Mouse (Mus musculus) adrenal gland, postnatal 25 days (tissue): ENCODE results near the gene Sh2d3c. TPM values are rescaled to one million over a fixed set of nuclear protein-coding genes. Genes with fewer than 3 reads are reported as not detected.

Source experiments
- DNase-seq: peaks from one replicate; pipeline ENCODE4 v3.0.0; 2021; ENCODE audit warnings: mixed read lengths
- total RNA-seq: library from RNA; stranded (reverse); gene quantifications from 2 replicates; pipeline ENCODE4 v1.2.3, GENCODE M21; 2021

The Sh2d3c gene
- total RNA-seq, 1 experiment from 2014 or later, result 23.7 TPM

DNA sequence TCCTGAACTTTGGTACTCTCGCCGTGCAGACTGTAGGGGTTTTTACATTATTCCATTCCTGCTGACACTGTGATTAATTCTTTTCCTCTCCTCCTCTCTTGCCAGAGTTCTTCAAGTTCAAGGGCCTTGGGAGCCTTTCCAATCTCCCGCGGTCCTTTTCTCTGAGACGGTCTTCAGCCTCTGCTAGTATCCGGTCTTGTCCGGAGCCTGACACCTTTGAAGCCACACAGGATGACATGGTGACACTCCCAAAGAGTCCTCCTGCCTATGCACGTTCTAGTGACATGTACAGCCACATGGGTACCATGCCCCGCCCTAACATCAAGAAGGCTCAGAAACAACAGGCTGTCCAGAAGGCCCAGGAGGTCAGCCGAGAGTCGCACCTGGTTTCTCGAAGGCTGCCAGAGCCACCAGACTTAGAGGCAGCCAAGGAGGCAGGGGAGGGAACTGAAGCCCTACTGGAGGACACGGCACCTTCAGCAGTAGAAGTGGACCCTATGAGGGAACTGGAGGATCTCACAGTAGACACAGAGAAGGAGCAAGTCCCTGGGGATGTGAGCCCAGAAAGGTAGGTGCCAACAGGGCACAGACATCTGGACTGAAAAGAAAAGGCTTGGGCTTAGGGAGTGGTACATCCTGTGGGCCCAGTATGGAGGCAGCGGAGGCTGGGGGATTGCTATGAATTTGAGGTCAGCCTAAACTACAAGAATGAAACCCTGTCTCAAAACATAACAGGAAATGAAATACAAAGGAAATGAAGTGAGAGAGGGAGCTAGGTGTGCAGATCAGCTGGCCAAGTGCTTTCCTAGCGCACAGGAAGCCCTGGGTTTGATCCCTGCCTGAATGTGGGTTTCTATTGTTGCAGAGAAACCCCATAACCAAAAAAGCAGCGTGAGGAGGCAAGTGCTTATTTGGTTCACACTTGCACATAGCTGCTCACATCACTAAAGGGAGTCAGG is 4.3 kb downstream of the Sh2d3c start:
- DNase-seq, result no peak

DNA sequence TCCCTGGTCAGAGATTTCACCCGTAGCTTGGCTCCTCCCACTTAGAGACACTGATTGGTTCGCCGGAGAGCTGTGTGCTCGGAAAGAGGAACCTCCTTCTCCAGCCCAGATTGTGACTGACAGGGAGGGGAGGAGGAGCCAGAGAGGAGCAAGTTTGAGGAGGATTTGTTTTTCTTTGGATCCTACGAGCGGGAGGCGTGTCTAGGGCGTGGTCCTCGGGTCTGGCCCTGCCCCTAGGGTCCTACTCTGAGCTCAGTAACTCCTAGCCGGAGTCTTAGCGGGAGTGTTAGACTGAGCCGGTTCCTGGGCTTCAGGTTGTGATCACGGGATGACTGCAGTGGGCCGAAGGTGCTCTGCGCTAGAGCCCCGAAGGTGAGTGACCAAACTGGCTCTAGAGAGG is 6.6 kb downstream of the Sh2d3c start:
- peak; percentile 85 for DNase-seq

DNA sequence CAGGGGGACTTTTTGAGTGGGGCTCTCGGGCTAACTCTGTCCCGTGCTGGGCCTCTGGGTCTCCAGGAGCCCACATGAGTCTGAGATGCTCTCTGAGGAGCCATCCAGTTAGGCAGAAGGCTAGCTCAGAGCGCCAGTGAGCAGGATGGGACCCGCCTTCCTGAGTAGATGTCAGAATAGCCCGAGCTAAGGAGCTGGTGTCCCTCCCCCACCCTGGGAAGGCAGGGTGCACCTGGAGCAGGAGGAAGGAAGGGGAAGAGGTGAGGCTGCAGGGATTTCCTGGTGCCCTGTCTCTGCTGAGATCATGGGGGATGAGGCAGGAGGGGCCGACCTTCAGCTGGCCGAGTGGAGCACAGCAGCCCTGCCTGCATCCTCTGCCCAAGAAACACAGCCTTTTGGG is 7.6 kb downstream of the Sh2d3c start:
- peak; percentile 51 for DNase-seq

DNA sequence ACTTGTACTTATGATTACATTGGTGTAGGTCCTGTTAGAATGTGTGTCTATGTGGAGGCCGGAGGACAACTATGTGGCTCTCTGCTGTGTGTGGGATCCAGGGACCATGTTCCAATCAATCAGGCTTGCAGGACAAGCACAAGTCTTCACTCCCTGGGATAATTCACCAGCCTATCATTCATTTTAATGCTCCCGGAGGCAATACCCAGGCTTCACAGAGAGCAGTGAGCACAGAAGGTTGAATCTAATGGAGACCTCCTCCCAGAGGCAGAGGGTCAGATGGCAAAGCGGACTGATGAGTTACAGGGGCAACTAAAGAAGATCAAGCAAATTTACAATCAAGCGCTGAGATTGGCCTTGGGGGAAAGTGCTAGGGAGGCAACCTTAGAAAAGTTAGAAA is 8.7 kb downstream of the Sh2d3c start:
- DNase-seq, result no peak

DNA sequence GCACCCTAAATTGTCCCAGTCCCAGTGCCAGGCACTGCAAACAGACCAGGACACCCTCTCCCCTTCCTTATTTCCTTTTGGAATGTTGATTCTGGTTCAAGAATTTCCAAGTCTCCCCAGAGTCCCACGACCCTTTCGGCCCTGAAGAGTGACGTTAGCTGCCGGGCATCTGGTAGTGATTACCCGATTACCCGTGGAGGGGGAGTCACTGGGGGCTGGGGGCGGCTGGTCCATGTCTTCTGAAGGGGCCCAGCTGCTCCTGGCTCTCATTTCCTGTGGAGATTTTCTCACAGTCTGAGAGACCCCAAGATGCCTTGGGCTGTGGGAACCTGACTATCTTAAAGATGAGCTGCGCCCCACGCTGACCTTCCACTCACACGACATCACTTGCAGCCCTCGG is 10.0 kb downstream of the Sh2d3c start:
- no peak for DNase-seq

DNA sequence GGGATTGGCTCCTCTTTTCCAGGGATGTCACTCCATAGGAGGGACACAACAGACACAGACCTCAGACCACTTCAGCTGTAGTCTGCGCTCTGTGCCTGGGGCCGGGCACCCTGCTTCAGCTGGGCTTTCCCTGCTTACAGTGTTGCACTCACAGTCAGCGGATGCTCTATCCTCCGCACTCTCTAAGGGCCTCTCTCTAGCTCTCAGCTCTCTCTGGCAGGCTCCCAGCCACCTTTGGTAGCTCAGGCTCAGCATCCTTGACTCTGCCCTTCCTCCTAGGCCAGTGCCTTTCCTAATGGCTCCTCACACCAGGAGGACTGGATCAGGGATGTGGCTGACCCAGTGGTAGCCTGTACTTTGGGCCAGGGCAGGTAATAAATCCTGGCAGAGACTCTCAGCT is 11.1 kb downstream of the Sh2d3c start:
- no peak for DNase-seq

DNA sequence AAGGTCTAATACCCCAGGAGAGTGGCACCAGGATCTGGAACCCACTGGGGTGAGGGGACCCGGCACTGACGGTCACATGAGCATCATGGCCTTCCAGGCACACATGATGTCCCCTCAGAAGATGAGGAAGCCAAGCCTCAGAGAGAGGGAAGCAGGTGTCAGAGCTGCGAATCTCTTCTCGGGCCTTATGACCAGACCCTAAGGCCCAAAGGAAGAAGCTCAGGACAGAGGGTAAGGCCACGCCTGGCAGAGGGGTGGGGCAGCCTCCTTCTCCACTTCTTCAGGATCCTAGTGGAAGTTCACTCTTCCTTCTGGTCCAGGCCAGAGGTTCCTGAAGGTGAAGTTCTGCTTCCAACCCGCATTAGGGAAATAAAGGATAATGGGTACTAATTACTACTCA is 11.8 kb downstream of the Sh2d3c start:
- DNase-seq, result no peak

DNA sequence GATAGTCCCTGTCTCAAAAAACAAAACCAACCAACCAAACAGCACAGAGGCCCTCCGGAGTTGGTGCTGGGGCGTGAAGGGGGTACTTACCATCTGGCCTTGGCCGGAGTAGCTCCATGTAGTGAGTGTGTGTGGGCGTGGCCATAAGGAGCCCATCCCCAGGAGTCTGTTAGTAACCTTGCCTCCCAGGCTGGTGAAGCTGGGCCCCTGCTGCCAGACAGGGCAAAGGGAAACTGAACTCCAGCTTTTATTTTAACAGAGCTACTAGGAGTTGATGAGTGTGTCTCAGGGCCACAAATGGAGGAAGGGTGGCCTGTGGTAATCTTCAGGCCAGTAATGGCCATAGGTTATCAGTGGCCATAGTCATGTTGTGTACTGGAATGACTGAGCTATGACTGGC is 13.6 kb downstream of the Sh2d3c start:
- no peak for DNase-seq

DNA sequence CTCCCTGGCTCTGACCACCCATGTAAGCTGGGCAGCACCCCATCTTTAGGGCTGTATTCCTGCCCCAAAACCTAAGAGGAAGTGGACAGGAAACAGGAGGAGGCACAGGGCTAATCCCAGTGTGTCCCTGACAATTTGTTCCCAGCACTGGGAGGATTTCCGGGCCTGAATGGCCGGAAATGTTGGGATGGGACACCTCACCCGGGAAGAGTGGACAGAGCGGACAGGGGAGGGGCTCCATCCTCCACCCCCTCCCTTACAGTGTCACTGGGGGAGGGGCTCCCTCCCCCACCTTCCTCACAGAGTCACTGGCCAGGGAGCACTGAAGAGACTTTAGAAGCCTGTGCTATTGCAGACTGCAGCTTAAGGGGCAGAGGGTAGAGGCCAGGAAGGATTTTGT is 14.1 kb downstream of the Sh2d3c start:
- DNase-seq, result peak; percentile 38

DNA sequence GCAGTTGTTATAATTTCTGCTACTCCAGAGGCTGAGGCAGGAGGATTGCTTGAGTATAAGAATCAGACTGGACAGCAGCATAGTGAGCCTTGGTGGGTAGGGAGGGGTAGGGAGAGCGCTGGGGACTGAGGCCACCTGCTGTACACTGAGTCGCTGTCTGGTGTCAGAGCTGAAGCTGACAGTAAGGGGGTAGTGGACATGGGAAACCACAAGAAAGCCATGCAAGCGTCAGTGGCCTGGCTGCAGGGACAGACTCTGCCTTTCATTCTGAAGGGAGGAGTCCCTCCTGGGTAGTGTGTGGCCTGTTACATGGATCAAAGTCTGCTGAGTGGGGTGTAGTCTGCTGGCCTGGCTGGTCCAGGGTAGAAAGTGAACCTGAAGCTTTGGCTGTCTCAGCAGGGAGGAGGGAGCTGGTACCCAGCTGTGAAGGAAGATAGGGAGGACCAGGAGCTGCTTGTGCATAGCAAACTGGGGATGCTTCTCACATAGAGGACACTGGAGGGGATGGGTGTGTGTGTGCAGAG is 15.5 kb downstream of the Sh2d3c start:
- no peak for DNase-seq

DNA sequence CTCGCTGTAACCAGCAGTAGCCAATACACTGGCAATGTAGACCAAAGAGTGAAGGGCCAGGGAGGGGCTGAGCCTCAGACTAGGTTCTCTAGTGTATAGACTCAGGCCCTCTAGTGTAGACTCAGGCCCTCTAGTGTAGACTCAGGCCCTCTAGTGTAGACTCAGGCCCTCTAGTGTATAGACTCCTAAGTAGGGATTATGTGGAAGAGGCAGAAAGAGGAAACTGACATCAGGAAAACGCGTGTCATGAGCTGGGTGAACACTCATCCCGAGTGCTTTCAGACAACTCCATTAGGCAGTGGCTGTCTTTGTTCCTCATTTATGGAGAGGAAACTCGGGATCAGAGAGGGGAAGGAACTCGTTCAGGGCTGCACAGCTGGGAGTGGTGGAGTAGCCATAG is 16.2 kb downstream of the Sh2d3c start:
- no peak for DNase-seq

DNA sequence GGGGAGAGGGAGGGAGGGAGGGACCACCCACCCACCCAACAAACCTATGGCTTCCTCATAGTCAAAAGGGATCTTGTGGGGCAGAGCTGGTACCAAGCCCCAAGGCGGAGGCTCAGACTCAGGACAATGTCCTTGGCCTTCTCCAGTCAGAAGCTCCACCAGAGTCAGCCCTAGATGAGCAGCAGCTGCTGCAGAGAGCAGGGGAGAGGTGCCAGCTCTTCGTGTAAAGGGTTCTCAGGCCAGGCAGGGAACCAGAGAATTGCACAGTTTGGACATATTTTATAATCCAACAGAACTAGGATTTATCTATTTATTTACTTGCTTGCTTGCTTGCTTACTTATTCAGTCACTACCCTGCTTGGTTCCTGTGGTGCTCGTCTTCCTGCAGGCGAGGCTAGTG is 18.5 kb downstream of the Sh2d3c start:
- peak; percentile 34 for DNase-seq

DNA sequence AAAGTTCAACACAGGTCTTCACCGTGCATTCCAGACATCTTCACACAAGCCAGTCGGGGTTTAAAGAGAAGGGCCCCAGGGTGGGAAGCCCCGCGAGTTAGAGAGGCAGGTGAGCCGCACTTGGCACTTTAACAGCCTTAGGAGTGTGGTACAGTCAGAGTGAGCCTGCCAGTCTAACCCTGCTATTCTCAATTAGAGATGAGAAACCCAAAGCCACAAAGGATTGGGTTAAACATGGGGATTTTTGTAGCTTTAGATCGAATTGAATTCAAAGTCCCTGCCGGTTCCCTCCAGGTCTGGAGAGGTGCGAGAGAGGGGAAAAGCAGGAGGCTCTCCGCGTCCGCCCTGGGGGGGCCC is 20.0 kb downstream of the Sh2d3c start, which contains the start of gene 6330409D20Rik:
6330409D20Rik (minus strand) TSS at position 101 of the 357 bp plus-strand sequence.
- DNase-seq, result no peak

DNA sequence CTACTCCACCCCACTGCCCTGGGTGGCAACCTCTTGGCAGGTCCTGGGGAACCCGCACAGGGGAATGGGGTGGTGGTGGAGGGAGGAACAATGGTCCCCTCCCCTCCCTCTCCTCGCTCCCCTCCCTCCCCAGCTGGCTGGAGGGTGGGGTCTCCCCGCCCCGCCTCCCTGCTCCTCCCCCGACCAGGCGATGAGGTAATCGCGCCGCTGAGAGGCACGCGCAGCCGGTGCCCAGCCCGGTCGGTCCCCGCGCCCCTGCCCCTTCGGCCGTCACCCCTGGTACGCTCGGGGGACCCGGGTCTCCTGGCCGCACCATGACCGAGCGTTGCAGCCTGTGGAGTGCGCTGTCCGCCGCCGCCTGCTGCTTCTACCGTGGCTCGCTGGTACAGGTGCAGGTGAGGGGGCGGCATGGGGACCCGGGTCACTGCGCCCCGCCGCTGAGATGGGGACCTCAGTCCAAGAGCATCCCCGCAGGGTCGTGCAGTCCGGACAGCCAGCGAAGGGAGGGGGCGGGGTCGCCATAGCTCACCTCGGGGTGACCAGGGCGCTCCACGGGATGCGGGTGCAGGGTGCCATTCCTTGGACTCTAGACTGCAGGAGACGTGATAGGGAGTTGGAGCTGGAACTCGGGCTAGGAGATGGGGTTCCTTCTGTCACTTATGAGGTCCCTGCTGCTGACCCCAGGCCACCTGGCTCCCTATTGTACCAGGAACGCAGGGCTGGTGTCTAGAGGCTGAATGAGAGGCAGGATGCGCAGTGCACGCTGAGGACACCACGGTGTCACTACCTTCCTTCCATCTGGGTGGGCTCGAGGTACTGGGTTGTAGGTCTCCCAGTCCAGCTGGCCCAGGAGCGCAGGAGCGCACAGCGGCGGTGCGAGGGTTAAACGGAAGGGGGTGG is 20.7 kb downstream of the Sh2d3c start:
- peak; percentile 56 for DNase-seq

DNA sequence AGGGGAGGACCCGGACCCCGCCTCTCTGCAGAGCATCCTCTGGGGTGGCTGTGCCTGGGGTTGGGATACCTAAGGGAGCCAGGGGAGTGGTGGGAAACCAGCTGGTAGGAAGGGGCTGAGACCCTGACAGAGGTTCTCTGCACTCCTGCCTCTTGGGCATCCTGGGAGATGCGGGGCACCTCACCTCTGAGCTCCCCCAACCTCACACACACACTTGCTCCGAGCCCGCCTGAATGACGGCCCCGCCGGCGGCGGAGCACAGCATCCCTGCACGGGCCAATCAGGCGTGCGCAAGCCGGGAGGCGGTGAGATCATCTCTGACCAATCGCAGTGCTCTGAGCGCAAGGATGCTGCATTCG is 21.3 kb downstream of the Sh2d3c start:
- no peak for DNase-seq

DNA sequence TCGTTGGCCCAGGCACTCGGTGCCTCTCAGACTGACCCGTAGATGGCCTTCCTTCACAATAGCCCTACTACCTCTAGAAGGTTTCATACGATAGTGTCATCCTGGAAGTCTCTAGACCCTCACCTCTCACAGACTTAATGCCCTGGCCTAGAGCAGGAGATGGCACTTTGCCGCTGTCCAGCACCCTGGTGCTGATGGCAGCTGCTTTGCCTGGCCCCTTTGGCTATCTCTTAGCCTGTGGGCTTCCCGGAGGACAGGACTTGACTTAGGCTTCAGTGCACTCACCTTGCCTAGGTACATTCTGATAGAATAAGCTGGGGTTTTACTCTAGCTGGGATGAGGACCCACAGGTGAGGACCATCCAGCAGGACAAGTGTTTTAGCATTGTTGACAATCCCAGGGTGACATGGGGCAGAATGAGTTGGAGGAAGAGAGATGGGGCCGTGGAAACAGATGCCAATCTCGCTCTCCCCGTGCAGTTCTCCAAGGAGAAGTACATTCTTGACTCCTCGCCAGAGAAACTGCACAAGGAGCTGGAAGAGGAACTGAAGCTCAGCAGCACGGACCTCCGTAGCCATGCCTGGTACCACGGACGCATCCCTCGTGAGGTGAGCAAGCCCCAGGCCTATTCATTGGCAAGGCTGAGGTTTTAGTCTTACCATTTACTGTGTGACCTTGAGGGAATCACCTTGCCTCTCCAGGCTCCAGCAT is 23.6 kb downstream of the Sh2d3c start:
- DNase-seq, result no peak

DNA sequence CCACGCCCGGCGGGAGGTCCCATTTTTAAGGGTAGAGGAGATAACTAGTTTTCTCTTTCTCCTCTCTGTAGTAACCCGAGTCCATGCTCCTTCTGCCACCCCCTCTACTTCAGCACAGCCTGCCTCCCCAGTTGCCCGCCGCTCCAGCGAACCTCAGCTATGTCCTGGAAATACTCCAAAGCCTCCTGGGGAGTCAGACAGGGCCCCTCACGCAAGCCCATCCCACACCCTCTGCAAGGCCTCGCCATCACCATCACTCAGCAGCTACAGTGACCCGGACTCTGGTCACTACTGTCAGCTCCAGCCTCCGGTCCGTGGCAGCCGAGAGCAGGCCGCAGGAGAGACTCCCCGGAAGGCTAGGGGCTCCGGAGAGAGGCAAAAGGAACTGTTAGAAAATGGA is 28.2 kb downstream of the Sh2d3c start:
- DNase-seq, result no peak

DNA sequence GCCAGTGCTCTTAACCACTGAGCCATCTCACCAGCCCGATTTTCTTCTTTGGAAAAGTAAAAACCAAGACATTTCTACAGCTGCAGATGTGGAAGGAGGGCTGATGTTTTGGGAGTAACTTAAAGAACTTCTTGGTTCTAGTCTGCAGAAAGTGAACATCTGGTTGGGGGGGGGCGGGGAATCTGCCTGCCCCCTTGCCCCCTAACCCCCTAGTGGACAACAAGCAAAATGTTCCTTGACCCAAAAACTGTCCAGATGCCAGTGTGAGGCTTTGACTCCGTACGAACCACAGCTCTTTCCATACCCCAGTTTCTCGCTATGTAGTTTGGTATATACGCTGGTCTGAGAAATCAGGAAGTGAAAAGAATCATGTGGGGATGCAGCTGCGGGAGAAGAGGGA is 29.3 kb downstream of the Sh2d3c start:
- no peak for DNase-seq

DNA sequence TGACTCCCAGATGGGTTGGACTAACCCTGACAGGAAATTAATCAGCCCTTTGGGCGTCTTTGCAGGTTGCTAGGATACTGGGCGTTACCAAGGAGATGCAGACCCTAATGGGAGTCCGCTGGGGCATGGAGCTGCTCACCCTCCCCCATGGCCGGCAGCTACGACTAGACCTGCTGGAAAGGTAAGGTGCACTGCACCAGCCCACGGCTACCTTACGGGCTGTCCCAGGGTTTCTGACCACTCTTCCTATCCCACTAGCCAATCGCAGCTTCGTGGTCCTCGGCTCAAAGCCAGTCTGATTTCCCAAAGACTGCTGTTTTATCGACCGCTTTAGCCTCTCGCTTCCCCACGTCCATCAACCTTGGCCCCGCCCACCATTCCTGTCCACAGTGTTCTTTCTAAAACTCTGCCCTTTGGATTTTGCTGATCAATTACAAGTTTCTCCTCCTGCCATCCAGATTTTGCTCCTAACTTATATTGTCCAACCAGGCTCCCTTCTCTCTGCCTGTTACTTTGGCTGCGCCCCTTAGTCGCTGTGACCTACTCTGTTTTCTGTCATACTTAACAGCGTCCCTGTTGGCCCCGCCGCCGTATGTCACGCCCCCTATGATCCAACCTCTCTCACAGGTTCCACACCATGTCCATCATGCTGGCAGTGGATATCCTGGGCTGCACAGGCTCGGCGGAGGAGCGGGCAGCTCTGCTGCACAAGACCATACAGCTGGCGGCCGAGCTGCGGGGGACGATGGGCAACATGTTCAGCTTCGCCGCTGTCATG is 30.2 kb downstream of the Sh2d3c start:
- DNase-seq, result peak; percentile 76

DNA sequence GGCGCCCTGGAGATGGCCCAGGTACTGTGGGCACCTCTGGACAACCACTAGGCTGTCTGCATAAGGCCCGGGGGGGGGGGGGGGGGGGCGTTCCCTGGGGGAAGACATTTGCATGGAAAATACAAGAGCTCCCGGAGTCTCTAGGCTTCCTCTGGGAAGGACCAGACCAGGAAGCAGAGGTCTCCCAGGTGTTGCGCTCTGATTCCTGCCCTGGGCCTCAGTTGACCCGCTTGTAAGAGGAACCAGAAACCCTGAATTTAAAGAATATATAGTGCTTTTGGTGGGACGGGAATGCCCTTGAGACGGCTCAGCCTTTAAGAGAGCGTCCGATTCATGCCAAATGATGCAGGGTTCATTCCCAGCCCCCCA is 30.8 kb downstream of the Sh2d3c start:
- no peak for DNase-seq

DNA sequence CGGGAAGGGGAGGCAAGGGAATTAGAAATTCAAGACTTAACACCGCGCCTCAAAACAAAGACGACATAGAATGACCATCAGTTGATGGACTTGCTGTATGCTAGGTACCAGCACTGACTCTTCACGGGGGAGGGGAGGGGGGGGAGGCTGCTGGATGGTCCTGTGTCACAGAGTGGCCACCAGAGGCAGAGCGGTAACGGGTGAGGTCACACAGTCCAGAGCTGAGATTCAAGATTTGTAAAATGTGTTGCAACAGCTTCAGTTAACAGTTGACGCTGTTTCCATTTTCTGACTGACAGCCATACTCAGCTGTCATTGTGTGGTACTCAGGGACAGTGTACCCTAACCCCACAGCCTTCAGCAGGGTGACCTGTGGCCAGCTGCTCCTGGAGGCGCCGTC is 31.3 kb downstream of the Sh2d3c start:
- no peak for DNase-seq

DNA sequence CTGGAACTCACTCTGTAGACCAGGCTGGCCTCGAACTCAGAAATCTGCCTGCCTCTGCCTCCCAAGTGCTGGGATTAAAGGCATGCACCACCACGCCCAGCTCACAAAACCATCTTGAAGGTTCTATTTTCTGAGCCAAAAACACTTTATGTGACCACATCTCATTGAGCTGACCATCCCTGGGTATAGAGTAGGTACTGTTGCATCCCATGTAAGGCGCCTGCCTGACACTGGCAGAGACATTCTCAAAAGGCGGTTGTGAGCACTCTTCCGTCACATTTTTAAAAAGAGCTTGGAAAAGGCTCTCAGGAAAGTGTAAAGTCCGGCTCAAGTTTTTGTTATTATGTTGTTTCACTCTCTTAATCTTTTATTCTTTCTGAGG is 35.8 kb downstream of the Sh2d3c start:
- DNase-seq, result no peak
